Mouse (Mus musculus) ZHBTc4 (cell line): Measurements from ENCODE around the gene Lsm6.

Experiments used
- DNase-seq: peaks from one replicate; pipeline ENCODE4 v3.0.0-alpha.2; 2011; ENCODE audit warnings: low read depth, low spot score

Lsm6 gene

DNA sequence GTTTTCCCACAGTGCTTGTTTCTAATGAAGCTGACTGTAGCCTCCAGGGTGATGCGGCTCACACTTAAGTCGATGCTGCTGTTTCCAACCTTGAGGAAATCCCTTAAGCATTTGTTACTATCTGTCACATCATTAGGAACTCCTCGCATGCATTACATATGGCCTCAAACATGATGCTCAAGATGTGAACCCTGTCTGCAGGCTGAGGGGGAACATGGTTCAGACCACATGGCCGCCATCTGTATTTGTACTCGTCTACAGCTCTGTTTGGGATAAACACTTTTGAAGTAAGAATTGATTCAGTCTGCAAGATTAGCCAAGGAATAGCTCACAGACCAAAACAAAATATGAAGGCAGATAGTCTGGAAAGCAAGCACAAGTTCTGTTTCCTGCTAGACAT, 14.9 kb downstream of the Lsm6 start:
- no peak for DNase-seq

DNA sequence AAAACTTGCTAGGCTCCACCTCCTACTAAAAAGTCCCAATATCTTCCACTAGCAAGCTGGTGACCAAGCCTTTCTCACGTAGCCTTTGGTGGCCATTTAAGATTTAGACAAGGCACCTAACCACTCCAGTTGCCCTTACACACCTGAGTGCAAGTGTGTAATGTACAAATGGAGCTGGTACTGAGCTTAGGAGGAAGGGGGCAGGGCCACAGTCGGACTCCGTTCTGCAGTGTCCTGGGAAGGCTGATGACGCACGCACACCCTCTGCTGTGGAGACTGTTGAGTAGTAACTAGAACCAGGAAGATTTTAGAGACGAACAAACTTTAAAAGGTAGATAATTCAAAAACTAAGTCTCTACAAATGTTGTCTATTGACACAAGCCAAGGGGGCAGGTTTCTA, 19.7 kb downstream of the Lsm6 start:
- no peak for DNase-seq

DNA sequence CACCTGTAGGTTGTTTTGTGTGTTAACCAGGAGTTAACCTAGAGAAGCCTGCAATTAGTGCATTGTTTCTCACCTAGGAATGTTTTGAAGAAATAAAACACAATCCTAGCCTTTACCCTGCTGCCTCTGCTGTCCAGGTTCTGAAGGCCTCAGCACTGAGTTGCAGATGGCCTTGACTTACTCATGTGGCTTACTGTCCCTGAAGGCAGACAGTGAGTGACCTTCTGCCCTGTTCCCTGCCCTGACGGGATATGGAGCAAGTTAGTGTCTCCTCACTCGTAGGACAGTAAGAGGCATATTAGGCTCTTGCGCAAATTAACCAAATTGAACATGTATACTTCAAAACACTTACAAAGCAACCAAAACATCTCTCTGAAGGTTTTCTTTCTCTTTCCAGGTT, 22.3 kb downstream of the Lsm6 start:
- DNase-seq = no peak

DNA sequence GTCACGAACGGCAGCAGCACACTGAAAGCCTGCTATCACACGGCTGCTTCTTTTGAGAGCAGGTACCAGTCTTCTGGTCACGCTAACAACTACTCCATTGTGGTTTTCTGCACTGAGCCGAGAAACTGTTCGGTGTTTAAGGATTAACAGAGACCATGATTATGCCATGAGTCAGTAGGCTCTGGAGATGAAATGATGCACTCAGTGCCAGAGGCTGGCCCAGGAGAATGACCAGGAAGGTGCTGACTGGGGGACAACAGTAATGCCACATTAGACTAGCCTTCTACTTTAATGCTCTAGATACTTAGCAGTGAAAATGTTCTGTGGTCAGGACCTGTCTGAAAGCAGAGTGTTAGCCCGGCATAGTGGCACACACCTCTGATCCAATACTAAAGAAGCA, 23.0 kb downstream of the Lsm6 start:
- no peak for DNase-seq

DNA sequence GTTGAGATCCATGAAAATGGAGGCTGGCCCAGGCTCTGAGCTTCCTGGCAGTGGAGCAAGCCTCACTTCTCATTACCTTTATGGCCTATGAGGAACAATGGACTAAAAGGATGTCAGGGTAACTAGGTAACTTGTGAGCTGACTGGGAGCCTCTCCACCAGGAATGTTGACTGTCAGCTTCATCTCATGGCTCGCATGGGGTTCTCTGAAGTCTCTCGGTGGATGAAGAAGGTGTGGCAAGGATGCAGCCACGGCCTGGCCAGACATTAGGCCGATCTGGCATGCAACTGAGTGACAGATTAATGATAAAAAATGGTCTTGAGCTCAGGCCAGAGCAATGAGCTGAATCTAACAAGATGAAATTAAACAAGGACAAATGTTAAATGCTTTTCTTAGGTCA, 27.7 kb downstream of the Lsm6 start:
- DNase-seq = no peak

DNA sequence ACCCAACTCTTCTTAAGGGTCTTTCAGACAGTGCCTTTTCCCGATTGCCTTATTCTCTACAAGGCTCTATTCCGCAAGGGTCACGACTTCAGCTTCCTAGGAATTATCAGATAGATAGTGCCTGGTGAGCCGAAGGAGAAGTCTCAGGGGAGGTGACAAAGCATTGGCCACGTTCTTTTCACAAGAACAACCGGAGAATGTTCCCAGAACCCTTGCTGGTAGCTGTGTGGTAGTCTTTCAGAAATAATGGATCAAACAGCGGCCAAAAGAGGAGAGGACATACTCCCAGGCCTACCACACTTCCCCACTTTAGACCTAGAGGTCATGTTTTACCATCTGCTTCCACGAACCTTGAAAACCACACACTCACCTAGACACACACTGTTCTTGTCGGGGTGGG, 44.1 kb downstream of the Lsm6 start:
- no peak for DNase-seq

DNA sequence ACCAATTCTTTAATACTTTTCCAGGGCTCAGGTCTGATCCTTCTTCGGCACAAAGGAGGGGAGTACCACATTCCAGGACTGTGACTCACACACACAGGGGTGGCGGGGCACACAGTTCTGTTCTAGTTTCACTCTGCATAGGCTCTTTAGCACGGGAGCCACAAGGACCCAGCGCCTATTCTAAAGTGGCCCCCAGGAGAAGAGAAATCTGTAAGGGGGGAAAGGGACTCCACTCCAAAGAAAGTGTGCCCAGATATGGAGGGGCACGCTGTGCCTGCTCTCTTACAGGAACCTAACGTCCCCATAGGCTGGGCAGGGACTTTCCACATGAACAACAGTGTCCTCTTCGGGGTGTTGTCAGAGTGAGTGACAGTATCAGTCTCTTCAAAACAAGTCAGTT, 49.7 kb downstream of the Lsm6 start:
- DNase-seq = no peak

DNA sequence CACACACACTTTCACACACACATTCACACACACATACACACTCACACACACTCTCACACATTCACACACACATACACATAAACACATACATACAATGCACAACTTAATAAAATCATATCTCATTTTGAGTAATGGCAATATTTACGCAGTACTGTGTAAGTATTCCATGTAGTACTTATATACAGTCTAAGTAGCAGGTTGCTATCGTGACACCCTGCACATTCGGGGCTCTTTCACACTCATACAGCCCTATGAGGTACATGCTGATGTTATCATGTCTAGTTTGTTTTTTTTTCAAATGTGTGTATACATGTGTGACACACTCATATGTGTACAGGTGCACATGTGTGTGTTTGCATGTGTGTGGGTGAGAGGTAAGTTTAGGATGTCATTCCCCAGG, 50.4 kb downstream of the Lsm6 start:
- DNase-seq = no peak

DNA sequence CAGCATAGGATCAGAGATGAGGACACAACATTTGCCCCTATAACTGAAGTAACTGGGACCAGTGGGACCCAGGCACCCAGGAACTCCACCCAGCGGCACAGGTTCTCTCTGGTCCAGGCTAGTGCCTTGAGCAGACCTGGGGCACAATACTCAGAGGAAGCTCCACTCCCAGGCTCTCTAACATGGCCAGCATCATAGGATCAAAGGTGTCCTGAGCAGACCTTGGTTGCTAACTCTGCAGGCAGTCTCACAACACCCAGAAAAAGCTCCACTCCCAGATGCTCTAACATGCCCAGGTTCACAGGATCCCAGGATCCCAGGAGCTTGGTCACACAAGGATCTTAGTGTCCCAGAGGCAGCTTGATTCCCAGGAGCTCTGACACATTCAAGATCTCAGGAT, 55.4 kb downstream of the Lsm6 start:
- no peak for DNase-seq

DNA sequence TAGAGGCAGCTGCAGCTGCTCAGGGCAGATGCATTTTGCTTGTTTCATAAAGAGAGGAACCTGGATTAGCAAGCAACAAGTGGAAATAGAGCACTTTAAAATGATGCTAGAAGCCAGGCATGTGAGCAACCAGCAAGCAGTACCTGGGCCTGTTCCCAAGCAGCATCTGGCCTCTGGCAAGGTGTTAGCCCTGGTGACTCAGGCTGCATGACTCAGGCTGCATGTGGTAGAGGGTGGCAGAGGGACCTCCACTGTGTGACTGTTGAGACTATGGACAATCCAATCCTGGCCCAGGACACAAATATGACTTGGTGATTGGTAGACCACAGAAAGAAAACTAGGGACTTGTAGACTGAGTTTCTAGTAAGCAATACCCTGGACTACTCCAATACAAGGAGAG, 56.0 kb downstream of the Lsm6 start:
- no peak for DNase-seq

DNA sequence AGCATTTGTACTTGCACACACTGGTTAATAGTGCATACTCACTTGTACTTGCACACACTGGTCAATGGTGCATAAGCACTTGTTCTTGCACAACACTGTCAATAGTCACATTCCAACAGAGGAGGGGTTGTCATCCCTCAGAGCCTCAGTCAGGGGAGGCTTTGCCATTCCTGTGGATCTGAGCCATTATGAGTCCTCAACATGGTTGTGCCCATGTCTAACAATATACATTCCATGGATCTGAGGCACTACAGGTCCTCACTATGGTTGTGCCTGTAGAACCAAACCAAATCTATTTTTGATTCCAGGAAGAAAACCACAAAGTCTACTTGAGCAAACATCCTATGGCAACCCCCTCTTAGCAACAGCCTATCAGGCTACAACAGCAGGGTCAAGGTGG, 61.8 kb downstream of the Lsm6 start:
- DNase-seq = no peak

DNA sequence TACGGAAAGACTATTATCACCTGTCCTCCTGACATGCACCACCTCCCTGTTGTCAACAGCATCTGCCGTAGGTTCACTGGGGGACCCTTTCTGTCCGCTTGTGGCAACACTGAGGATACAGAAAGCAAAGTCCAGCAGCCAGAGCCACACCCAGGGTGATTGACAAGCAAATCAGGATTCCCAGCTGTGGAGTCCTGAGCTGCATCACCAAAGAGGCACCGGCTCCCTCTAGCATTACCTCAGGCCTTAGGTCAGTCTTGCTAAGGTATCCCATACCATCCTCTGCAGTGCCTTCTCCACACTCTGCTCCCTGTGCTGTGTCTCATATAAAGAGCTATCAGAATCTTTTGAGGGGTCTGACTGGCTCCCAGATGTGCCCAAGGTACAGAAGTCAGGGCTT, 66.0 kb downstream of the Lsm6 start:
- no peak for DNase-seq
